Mouse (Mus musculus): ENCODE measurements at regions not wholly inside any gene's neighbourhood (a gene's known extent, or its start where the extent isn't known, plus 50 kb on each side); places are given as distances from the start of the nearest gene placed in this dataset.

DNA sequence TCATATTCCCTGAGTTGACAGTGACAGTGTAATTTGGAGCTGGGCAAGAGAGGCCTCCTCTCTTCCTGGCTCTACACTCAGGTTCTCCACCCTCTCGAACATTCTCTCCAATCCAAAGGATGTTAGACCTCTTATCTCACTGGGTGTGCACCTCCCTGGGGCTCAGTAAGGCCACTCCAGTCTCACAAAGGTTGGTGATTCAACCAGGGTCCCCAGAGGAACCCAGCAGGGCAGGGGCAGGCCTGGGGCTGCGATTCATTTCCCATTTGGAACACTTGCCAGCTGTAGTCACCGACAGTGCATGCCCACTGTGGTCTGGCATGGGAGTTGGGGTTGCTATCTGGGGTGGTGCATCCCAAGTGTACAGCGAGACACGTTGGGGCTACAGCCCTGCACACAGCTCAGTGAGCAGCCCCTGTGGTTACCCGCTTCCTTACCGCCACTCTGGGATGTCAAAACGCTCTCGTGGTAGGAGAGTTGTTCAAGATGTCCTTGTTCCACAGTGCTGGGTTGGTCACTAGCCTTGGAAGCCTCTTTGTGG, 94.7 kb upstream of the 1600014C23Rik start:
- TF ChIP-seq CTCF (IDR thresholded peaks at IDR 0.05; ENCODE audit: low read depth) (no peak), EP300 (IDR thresholded peaks at IDR 0.05; ENCODE audit: low read depth) (no peak)

Data from heart, postnatal 0 days (tissue).